Mouse (Mus musculus): Measurements from ENCODE around the gene Gm21818.
"Not testable (repeated sequence)": the region's sequence is repeated elsewhere in the genome, so short reads cannot be mapped to it uniquely, and the experiment has no call there.

Gm21818 gene

DNA sequence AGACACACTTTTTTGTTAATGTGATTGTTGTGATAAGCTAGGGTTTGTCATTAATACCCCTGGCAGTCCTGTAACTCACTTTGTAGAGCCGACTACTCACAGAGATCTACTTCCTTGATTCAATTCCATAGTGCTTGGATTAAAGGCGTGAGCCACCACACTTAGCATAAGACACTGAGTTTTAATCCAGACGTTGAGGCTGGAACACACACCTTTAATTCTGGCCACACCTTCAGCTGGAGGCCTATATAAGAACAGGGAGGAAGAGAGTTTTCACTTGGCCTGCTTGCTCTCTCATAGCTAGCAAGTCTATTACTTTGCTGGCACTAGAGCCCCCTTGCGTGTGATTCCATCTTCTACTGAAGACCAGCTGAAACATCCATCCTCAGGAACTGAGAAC, at the start of gene Gm21818:
TSS of gene Gm21818 (plus strand) at position 301 of the 400 bp plus-strand sequence.
- not testable (repeated sequence) for DNase-seq

DNA sequence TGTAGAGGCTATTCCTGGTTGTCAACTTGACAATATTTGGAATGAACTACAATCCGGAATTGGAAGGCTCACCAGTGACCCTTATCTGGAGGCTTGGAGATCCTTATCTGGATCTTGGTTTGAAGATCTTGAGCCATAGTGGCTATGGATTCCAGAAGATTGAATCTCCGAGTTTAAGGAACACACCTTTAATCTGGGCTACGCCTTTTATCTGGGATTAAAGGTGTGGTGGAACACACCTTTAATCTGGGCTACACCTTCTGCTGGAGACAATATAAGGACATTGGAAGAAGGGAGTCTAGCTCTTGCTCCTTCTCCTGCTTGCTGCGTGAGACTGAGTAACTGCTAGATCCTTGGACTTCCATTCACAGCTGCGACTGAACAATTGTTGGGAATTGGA, 32.3 kb upstream of the Gm21818 start, which contains the start of gene Gm20767:
TSS of gene Gm20767 (plus strand) at position 301 of the 400 bp plus-strand sequence.
- not testable (repeated sequence) for DNase-seq

DNA sequence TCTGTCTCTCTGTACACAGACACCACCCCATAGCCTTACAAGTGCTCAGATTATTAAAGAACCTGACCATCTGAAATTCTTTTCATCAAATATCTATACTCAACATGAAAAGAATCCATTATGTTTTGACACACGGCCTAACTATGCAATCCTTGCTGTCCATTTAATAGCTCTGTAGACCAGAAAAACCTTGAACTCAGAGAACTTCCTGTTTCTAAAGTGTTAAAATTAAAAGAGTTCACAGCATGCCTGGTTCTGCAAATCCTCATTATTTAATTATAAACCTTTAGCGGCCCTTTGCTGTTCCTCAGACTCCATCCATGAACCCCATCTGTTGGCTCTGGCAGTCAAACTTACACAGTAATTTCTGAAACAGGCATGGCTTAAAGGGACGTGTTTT, 29.9 kb upstream of the Gm21818 start:
- not testable (repeated sequence) for DNase-seq

DNA sequence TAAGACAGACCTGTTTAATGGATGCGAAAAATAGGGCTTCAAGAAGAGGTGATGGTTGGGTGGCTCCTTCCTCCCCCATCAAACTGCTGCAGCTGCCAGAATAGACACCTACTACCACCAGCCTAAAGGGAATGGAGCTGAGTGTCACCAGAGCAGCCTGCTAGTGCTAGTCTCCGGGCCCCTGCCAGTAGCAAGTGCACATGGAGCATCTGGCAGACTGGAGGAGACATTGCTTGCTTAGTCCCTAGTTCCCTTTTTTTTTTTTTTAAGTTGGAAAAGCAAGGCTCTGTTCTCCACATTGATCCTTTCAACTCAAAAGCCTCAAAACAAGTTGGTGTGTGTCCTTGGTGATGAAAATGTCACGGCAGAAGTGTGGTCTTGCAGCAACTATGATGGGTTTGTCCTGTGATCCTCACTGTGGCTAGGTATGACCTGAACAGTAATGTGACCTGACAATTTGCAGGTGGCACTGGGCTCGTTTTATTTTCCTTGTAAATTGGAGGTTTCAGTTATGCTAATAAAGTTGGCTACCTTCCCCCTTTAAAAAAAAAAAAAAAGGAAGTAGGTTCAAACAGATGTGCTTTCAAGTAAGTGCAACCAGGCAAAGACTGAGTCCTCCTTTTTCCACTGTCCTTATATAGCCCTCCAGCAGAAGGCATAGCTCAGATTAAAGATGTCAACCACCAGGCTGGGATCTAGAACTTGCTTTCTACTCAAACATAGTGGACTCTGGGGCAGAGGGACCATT, 22.4 kb upstream of the Gm21818 start:
- DNase-seq, result not testable (repeated sequence)

DNA sequence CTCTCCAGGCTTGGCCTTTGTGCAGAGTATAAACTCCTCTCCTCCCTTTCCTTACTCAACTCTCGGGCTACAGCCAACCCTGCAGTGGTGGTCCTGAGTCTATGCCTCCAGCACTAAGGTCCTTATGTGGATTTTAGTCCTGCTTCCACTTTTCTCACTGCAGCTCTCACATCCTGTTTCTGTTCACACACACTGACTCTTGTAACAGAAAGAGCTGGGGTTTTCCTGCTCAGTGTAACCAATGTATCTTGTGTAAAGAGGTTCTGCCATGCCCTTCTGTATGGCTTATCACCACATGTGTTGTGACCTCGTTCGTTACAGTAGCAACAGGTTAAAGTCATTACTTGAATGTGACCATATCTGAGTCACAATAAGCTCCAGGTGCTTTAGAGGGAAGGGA, 21.6 kb upstream of the Gm21818 start:
- DNase-seq, result not testable (repeated sequence)

DNA sequence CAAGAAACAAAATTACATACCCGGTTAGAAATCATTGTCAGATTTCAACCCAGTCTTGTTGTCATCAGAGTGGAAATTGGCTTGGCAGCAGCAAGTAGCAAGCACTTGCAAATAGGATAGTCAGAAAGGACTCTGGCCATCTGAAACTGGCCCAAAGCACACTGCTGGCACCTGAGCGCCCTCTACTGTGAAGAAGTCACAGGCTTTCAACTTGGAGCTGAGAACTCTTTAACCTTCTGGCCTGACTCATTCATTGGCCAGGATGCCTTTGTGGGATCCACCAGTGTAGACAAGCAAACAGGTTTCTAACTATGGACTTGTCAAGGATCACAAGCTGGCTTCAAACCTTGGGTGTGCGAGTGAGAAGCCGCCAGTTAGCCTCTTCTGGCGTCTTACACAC, 3.9 kb upstream of the Gm21818 start:
- not testable (repeated sequence) for DNase-seq

DNA sequence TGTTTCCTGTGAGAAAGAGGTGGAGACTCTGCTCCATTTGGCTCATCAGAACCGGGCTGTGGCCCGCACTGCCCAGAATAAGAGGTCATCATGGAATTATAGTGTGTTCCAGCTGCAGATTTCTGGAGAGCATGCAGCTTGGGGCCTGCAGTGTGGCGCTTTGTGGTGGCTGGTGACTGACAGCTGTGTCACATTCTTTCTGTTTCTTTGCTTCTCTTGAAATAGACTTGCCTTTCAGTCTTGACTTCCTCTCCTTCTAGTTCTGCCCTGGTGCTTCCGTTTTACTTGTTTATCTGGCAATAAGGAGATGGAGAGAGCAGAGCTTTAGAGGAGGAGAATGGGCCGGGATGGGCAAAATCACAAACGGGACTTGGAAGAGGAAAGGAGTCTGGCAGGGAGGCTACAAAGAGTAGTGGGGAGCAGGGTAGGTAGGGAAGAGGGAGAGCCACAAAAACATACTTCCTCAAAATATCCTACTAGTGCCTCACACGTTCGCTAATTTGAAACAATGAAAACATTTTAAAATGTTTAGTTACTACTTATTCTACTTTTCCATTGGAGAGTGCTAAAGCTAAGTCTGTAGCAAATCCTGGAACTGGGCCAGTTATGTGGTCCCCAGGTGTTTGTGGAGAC, 24.1 kb downstream of the Gm21818 start:
- not testable (repeated sequence) for DNase-seq

DNA sequence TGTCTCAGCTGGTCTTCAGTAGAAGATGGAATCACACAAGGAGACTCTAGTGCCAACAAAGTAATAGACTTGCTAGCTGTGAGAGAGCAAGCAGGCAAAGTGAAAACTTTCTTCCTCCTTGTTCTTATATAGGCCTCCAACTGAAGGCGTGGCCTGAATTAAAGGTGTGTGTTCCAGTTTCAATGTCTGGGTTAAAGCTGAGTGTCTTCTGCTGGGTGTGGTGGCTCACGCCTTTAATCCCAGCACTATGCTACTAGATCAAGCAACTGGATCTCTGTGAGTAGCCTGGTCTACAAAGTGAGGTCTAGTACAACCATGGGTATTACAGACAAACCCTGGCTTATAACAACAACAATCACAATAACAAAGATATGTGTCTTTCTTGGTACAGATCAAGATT, 43.6 kb downstream of the Gm21818 start, which contains the start of gene Gm21762:
TSS of gene Gm21762 (minus strand) at position 101 of the 400 bp plus-strand sequence.
- not testable (repeated sequence) for DNase-seq

DNA sequence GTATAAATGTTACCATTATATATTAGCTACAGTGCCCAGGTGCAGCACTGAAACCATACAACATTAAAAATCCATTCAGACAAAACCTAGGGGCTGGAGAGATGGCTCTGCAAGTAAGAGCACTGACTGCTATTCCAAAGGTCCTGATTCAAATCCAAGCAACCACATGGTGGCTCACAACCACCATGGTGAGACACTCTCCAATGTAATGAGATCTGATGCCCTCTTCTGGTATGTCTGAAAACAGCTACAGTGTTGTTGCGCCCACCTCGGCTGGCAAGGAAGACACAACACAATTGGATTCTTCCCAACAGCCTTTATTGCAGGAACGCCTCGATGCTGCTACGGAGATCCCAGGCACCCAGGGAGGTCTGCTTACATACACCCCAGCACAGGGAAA, 48.7 kb downstream of the Gm21818 start:
- DNase-seq, result not testable (repeated sequence)

DNA sequence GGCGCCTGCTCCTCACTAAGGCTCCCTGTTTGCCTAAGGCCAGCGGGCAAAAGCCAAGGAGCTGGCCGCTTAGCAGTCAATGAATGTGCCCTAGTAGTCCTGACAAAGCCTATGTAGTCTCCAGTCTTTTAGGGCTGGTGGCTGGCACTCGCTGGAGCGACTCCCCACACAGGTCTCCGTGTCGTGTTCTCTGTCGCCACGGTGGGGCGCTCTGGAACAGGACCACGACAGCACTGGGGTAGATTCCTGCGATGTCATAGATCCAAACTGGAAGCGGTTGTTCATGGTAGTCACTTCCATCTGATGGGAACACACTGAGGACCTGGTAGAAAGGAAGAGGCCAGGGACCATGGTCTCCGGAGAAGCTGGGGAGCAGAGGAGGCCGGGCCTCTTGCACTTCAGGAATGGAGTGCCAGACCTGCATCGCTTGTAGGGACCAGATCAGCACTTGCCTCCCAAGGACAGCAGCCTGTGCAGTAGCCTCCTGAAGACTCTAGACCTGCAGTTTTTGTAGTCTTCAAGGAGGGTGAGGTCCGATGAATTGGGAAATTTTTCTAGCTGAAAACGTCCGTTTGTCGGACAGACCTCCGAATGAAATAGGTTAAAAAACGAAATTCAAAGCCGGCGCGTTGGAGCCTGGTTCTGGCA, 50.9 kb downstream of the Gm21818 start:
- not testable (repeated sequence) for DNase-seq
